Mouse (Mus musculus): ENCODE results near the gene Suclg2. TPM values are rescaled to one million over a fixed set of nuclear protein-coding genes. Genes with fewer than 3 reads are reported as not detected.

The Suclg2 gene
- polyA plus RNA-seq, 1 experiment from 2014 or later: 18.3 TPM

DNA sequence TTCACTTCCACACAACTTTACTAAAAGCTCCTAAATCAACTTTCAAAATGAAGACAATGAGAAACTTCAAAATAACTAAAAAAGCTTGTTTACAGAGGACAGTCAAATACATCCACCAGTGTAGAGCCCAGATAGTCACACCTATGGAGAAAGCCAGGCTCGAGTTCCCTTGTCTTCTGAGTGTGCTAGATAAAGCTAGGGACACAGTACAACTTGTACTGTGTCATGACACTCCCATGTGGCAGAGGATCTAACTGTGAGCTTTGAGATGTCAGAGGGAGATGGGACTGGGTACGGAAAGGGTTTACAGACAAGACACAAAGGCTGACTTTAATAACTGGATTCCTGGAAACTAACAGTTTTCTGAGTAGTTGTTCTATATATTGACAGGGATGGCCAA lies 122.7 kb downstream of the Suclg2 start:
- Histone ChIP-seq H3K4me3 (ENCODE audit: low read length) (no peak overlapping the region), H3K4me1 (ENCODE audit: control insufficient read depth, insufficient read depth, low read depth, low read length) (peaks cover 2% of the 10 kb centered on the region), H3K9ac (ENCODE audit: low read depth, low read length) (no peak overlapping the region), H3K9me3 (ENCODE audit: control insufficient read depth, low read length) (no peaks in the 10 kb centered on the region), H3K36me3 (ENCODE audit: control insufficient read depth, insufficient read depth, low read length) (no peaks in the 10 kb centered on the region), H3K27ac (ENCODE audit: low read depth, low read length) (no peak overlapping the region), H3K4me2 (ENCODE audit: low read length) (no peak overlapping the region), H3K27me3 (replicated peaks; ENCODE audit: control insufficient read depth, insufficient read depth, low read length) (no peaks in the 10 kb centered on the region; the same call in 1 of the 2 replicates)
- 77% methylated on average over 2 of the region's 2 CpGs for WGBS
- no peak for ATAC-seq

DNA sequence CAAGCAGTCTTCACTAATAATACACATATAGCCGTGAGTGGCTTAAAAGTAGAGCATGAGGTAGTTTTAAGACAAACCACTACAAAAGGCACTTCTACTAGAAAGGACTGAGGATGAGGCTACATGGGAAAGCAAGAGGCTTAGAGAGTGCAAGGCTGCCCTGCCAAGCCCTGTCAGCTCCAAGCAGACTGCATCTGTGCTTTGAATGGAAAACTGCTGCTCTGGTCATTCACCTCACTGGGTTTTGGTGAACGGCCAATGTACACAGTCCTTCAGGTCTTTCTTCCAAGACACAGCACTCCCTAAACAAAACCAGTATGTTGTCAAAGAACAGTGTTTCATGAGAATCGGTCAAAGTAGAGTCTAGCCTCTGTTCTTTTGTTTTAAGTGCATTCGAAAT lies 124.4 kb downstream of the Suclg2 start:
- Histone ChIP-seq H3K9ac (ENCODE audit: low read depth, low read length) (no peak overlapping the region), H3K4me2 (ENCODE audit: low read length) (no peak overlapping the region), H3K36me3 (ENCODE audit: control insufficient read depth, insufficient read depth, low read length) (no peaks in the 10 kb centered on the region), H3K4me1 (ENCODE audit: control insufficient read depth, insufficient read depth, low read depth, low read length) (peaks cover 5% of the 10 kb centered on the region), H3K9me3 (ENCODE audit: control insufficient read depth, low read length) (no peaks in the 10 kb centered on the region), H3K27ac (ENCODE audit: low read depth, low read length) (no peak overlapping the region; the same call in 1 of the 2 replicates), H3K27me3 (replicated peaks; ENCODE audit: control insufficient read depth, insufficient read depth, low read length) (no peaks in the 10 kb centered on the region; the same call in 1 of the 2 replicates), H3K4me3 (ENCODE audit: low read length) (no peak overlapping the region)
- 79% methylated on average over 4 of the region's 4 CpGs for WGBS
- ATAC-seq: peak; percentile 79

DNA sequence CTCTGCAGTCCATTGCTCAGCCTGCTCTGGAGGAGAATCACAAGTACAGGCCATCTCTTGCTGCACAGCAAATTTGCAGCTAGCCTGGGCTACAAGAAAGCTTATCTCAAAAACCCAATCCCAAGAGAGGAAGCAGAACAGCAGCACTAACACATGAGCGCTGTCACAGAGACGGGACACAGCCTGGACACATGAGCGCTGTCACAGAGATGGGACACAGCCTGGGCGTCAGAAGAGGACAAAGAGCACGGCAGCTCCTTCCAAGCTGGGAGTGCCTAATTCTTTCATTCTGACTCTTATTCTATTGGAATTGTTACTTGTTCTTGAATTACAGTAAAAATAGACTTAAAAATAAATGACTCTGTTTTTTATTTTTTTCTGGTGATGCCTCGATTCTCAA lies 126.2 kb downstream of the Suclg2 start:
- ATAC-seq: no peak
- WGBS: 91% methylated on average over 6 of the region's 6 CpGs
- Histone ChIP-seq H3K9me3 (ENCODE audit: control insufficient read depth, low read length) (no peaks in the 10 kb centered on the region), H3K9ac (ENCODE audit: low read depth, low read length) (no peak overlapping the region), H3K4me2 (ENCODE audit: low read length) (no peak overlapping the region), H3K36me3 (ENCODE audit: control insufficient read depth, insufficient read depth, low read length) (no peaks in the 10 kb centered on the region), H3K4me3 (ENCODE audit: low read length) (no peak overlapping the region), H3K4me1 (ENCODE audit: control insufficient read depth, insufficient read depth, low read depth, low read length) (peaks cover 5% of the 10 kb centered on the region), H3K27me3 (replicated peaks; ENCODE audit: control insufficient read depth, insufficient read depth, low read length) (no peaks in the 10 kb centered on the region; the same call in 1 of the 2 replicates), H3K27ac (ENCODE audit: low read depth, low read length) (no peak overlapping the region)

DNA sequence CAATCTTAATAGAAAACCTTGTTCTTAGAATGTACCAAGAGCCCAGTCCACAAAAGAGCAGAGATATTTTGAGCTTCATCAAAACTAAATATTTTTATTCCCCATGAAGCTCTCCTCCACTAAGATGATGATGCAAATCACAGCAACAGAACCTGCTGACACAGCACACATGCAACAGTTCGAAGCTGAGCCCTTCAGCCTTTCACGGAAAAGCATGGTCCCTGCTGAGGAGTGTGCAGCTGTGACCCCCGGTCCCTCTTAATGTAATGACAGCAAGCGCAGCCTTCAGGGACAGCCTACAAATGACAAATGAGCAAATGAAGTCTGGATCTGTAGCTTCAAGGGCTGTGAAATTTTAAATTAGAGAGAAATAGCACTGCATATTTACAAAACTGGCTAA lies 128.1 kb downstream of the Suclg2 start:
- no peak overlapping the region for H3K4me2 ChIP-seq (ENCODE audit: low read length)
- WGBS: 25% methylated on average over 4 of the region's 4 CpGs
- no peaks in the 10 kb centered on the region for H3K9me3 ChIP-seq (ENCODE audit: control insufficient read depth, low read length)
- no peak for ATAC-seq
- H3K4me1 ChIP-seq (ENCODE audit: control insufficient read depth, insufficient read depth, low read depth, low read length): peaks cover 3% of the 10 kb centered on the region
- H3K27ac ChIP-seq (ENCODE audit: low read depth, low read length): no peak overlapping the region
- H3K9ac ChIP-seq (ENCODE audit: low read depth, low read length): no peak overlapping the region
- no peak overlapping the region for H3K4me3 ChIP-seq (ENCODE audit: low read length)
- H3K27me3 ChIP-seq (replicated peaks; ENCODE audit: control insufficient read depth, insufficient read depth, low read length): no peaks in the 10 kb centered on the region; the same call in 1 of the 2 replicates
- no peaks in the 10 kb centered on the region for H3K36me3 ChIP-seq (ENCODE audit: control insufficient read depth, insufficient read depth, low read length)

DNA sequence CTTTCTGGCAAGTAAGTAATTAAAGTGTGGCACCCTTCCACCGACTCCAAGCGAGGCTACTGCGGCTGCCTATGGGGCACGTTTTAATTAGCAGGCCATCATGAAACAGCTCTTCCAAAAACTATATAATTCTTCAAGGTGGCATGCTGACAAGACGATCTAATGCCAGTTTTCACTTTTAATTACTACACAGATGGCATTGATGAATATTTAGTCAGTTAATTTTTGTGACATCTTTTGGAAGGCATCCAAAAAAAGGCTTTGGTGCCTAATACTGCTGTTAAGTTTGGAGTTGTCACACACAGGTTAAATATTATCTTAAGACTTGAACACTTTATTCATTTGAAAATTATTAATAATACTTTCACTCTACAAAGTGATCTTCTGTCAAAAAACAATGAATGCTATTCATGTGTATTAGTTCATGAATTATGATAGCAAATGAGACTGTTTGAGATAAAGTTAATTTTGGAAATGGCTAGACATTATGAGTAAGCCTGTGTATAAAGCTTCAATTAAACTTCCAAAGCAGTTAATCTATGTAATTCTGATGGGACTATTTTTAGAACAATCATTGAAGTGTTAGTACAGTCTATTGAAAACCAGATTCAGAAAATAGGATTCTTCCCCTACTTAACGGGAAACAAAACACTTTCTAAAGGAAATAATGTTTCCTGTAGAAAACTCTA lies 131.3 kb downstream of the Suclg2 start:
- no peak overlapping the region for H3K4me3 ChIP-seq (ENCODE audit: low read length)
- no peak for ATAC-seq
- 59% methylated on average over 6 of the region's 6 CpGs for WGBS

DNA sequence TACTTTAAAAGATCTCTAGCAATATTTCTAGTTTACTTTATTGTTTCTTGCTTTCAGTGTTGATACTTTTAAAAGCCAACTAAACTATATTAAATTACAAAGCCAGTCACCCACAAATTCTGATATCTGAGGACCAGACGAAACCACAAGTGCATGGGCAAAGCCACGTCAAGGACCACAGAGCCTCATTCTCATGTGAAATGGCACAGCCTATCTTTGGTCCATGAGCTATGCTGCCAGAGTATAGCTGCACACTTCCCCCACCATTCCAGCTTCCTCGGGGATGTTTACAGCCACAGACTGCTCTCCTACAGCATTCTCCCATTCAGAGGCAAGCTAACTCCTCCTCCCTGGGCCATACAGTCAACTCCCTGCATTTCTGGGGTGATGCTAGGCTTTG lies 136.7 kb downstream of the Suclg2 start:
- Histone ChIP-seq H3K27ac (ENCODE audit: low read depth, low read length) (no peak overlapping the region), H3K27me3 (replicated peaks; ENCODE audit: control insufficient read depth, insufficient read depth, low read length) (no peaks in the 10 kb centered on the region), H3K4me3 (ENCODE audit: low read length) (no peak overlapping the region), H3K36me3 (ENCODE audit: control insufficient read depth, insufficient read depth, low read length) (no peaks in the 10 kb centered on the region), H3K9me3 (ENCODE audit: control insufficient read depth, low read length) (no peaks in the 10 kb centered on the region), H3K9ac (ENCODE audit: low read depth, low read length) (no peak overlapping the region), H3K4me2 (ENCODE audit: low read length) (no peak overlapping the region), H3K4me1 (ENCODE audit: control insufficient read depth, insufficient read depth, low read depth, low read length) (no peaks in the 10 kb centered on the region)
- ATAC-seq: no peak
- WGBS: 85% methylated on average over 3 of the region's 3 CpGs

More for the DNA sequence above, 131.3 kb downstream of the Suclg2 start:
- Histone ChIP-seq H3K9me3 (ENCODE audit: control insufficient read depth, low read length) (no peaks in the 10 kb centered on the region), H3K36me3 (ENCODE audit: control insufficient read depth, insufficient read depth, low read length) (no peaks in the 10 kb centered on the region), H3K27ac (ENCODE audit: low read depth, low read length) (no peak overlapping the region), H3K9ac (ENCODE audit: low read depth, low read length) (no peak overlapping the region), H3K4me2 (ENCODE audit: low read length) (no peak overlapping the region), H3K27me3 (replicated peaks; ENCODE audit: control insufficient read depth, insufficient read depth, low read length) (no peaks in the 10 kb centered on the region; the same call in 1 of the 2 replicates), H3K4me1 (ENCODE audit: control insufficient read depth, insufficient read depth, low read depth, low read length) (peaks cover 3% of the 10 kb centered on the region)

DNA sequence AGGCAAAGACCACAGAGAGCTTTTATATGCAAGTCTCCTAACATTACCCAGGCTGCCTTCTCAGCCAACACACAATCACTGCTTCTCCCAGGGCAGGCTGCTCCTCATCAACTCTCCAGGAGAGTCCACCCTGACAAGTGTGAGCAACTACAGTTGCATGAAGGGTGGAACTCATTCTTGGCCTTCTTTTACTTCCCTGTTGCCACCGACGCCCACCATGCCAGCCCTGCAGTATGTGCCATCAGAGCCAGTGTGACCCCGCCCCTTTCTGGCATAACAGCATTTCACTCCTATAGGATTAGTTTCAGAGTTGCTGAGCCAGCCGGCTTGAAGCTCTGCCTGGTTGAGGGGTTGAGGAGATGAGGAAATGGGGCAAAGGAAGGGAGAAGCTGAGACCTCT lies 138.8 kb downstream of the Suclg2 start:
- no peak overlapping the region for H3K9ac ChIP-seq (ENCODE audit: low read depth, low read length)
- no peaks in the 10 kb centered on the region for H3K9me3 ChIP-seq (ENCODE audit: control insufficient read depth, low read length)
- no peak overlapping the region for H3K4me3 ChIP-seq (ENCODE audit: low read length)
- no peak overlapping the region for H3K4me2 ChIP-seq (ENCODE audit: low read length)
- no peak overlapping the region for H3K27ac ChIP-seq (ENCODE audit: low read depth, low read length)
- no peaks in the 10 kb centered on the region for H3K27me3 ChIP-seq (replicated peaks; ENCODE audit: control insufficient read depth, insufficient read depth, low read length)
- no peak for ATAC-seq
- no peaks in the 10 kb centered on the region for H3K4me1 ChIP-seq (ENCODE audit: control insufficient read depth, insufficient read depth, low read depth, low read length)
- no peaks in the 10 kb centered on the region for H3K36me3 ChIP-seq (ENCODE audit: control insufficient read depth, insufficient read depth, low read length)
- WGBS: 74% methylated on average over 4 of the region's 4 CpGs

DNA sequence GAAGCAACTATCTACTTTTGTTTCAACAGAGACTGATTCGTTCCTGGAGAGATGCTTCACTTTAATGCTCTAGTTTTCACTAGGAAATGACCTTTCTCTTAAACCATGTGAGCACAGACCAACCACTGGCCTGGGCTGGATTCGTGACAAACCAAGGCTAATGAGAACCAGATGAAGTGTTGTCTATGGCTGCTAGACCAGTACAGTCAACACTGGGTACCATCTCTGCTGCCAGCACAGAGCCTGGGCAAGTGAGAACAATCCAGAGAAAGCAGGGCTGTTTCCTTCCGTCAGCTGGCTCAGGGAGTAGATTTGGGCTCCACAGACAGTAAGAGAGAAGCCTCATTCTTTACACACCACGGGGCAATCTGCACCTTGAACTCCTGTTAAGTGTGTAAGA lies 143.1 kb downstream of the Suclg2 start:
- Histone ChIP-seq H3K27me3 (replicated peaks; ENCODE audit: control insufficient read depth, insufficient read depth, low read length) (no peaks in the 10 kb centered on the region), H3K36me3 (ENCODE audit: control insufficient read depth, insufficient read depth, low read length) (no peaks in the 10 kb centered on the region), H3K27ac (ENCODE audit: low read depth, low read length) (no peak overlapping the region), H3K9ac (ENCODE audit: low read depth, low read length) (no peak overlapping the region), H3K9me3 (ENCODE audit: control insufficient read depth, low read length) (no peaks in the 10 kb centered on the region), H3K4me1 (ENCODE audit: control insufficient read depth, insufficient read depth, low read depth, low read length) (no peaks in the 10 kb centered on the region; the same call in none of the 2 replicates), H3K4me2 (ENCODE audit: low read length) (no peak overlapping the region), H3K4me3 (ENCODE audit: low read length) (no peak overlapping the region)
- 40% methylated on average over 4 of the region's 4 CpGs for WGBS
- no peak for ATAC-seq

DNA sequence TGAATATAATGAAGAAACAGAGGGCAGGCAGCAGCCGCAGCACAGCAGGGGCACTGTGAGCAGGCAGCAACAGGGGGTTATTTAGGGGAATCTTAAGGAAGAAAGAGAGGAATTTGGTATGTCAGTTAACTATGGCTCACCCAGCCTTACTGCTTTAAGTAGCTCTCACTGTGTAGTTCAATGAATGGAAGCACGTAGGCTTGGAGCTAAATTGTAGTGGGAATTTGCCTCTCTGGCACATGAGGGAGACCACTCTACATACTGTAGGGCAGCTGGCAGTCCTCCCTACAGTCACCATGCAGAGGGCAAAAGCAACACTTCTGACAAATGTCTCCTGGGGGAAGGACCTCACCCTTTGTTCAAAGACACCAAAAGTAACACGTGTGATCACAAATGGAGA lies 143.7 kb downstream of the Suclg2 start:
- no peaks in the 10 kb centered on the region; the same call in none of the 2 replicates for H3K4me1 ChIP-seq (ENCODE audit: control insufficient read depth, insufficient read depth, low read depth, low read length)
- no peak for ATAC-seq
- H3K27ac ChIP-seq (ENCODE audit: low read depth, low read length): no peak overlapping the region
- no peak overlapping the region for H3K4me3 ChIP-seq (ENCODE audit: low read length)
- no peaks in the 10 kb centered on the region for H3K27me3 ChIP-seq (replicated peaks; ENCODE audit: control insufficient read depth, insufficient read depth, low read length)
- no peaks in the 10 kb centered on the region for H3K36me3 ChIP-seq (ENCODE audit: control insufficient read depth, insufficient read depth, low read length)
- H3K4me2 ChIP-seq (ENCODE audit: low read length): no peak overlapping the region
- H3K9me3 ChIP-seq (ENCODE audit: control insufficient read depth, low read length): no peaks in the 10 kb centered on the region
- no peak overlapping the region for H3K9ac ChIP-seq (ENCODE audit: low read depth, low read length)
- 24% methylated on average over 3 of the region's 3 CpGs for WGBS

Measured in hindbrain, embryonic 16.5 days (tissue).